22 mouse cellular contexts compared by ENCODE assay signal in the genomic region with DNA sequence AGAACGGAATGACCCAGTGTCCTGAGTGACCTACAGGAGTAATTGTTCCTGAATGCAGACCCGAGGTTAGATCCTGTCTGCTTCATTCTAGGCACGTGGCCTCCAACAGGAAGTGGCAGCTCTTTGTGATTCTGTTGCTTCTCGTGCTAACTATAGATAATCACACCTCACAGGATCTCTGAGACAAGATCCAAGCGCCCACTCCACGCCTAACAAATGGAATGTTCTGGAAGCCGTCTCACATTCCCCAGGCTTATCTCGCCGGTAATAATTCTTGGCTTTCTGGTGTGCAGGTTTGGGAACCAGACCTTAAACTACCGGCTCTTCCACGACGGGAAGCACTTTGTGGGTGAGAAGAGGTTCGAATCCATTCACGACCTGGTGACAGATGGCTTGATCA.
"Had no signal": no experiment of that assay in that cellular context is flagged by ENCODE, and none has a peak within 500 bp of the region (broad histone marks: within the 10 kb centered on the region; RNA-seq: fewer than 3 reads in every experiment).

No protein-coding gene starts in this region.

- H3K4me3 ChIP-seq: heart, embryonic 10.5 days; heart, embryonic 12.5 days; hindbrain, embryonic 10.5 days; hindbrain, embryonic 12.5 days; intestine, embryonic 15.5 days; layer of hippocampus, adult 2 months; left cerebral cortex, adult 2 months; limb, embryonic 10.5 days; limb, embryonic 12.5 days; liver, embryonic 13.5 days had no signal

- H3K36me3 ChIP-seq: heart, embryonic 10.5 days; heart, embryonic 12.5 days; hindbrain, embryonic 10.5 days; hindbrain, embryonic 12.5 days; intestine, embryonic 15.5 days; limb, embryonic 10.5 days; limb, embryonic 12.5 days; liver, embryonic 13.5 days had no signal

- H3K4me1 ChIP-seq: intestine, embryonic 15.5 days; liver, embryonic 13.5 days had no signal

- H3K27me3 ChIP-seq: heart, embryonic 12.5 days; hindbrain, embryonic 12.5 days; intestine, embryonic 15.5 days; liver, embryonic 13.5 days had no signal

- H3K27ac ChIP-seq: heart, embryonic 10.5 days; hindbrain, embryonic 10.5 days; hindbrain, embryonic 12.5 days; hindbrain, embryonic 14.5 days; intestine, embryonic 15.5 days; layer of hippocampus, adult 2 months; left cerebral cortex, adult 2 months; limb, embryonic 10.5 days; limb, embryonic 12.5 days; liver, embryonic 13.5 days had no signal

- DNase-seq: gastrocnemius, postnatal 14 days; gastrocnemius, postnatal 36 days; heart, adult 18-20 months; heart, postnatal 10 days; heart, postnatal 4 days; kidney, adult 18-20 months; kidney, adult 8-10 months; kidney, postnatal 10 days; kidney, postnatal 25 days; kidney, postnatal 4 days; liver; liver, embryonic 13.5 days had no signal
